Mouse (Mus musculus): ENCODE results near the gene Inpp4a.

DNA sequence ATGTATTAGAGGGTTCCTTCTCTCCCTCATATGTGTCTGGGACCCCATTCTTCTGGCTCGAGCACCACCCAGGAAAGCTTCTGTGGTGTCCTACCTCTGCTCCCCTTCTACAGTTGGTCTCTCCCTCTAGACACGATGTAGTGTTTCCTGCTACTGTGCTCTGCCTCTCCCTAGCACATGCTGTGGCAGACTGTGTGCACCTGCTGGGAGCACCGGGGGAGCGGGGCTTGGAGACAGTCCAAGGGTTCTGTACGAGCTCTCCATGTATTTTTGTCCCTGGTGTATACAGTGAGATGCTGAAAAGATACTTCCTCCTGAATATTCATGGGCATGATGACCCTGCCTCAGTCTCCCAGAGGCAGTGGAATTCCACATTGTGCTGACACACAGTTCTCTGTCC is 93.5 kb downstream of the Inpp4a start:
- TF ChIP-seq CTCF (IDR thresholded peaks at IDR 0.05; ENCODE audit: low read depth, low read length) (no peak), GATA1 (IDR thresholded peaks at IDR 0.05; ENCODE audit: borderline replicate concordance, low read length) (no peak), TAL1 (conservative IDR thresholded peaks at IDR 0.05; ENCODE audit: low read depth, low read length) (no peak)
